Mouse (Mus musculus) kidney, adult 2 months (tissue): ENCODE data around the gene Rc3h2. TPM values are rescaled to one million over a fixed set of nuclear protein-coding genes. Genes with fewer than 3 reads are reported as not detected.

Source experiments
- DNase-seq: peaks from one replicate; pipeline ENCODE4 v3.0.0; 2021
- H3K27ac ChIP-seq: fragments of 200-500 bp; 2 replicates; pipeline ENCODE4 v1.5.1; 2012; ENCODE audit warnings: low read depth, low read length, control low read depth, inconsistent platforms; ENCODE audit not compliant: insufficient read depth
- H3K27me3 ChIP-seq: fragments of 200-500 bp; replicated peaks from 2 replicates; pipeline ENCODE4 v1.6.1; 2012; ENCODE audit warnings: mild to moderate bottlenecking, moderate library complexity, low read length, inconsistent platforms; ENCODE audit not compliant: control insufficient read depth, insufficient read depth
- H3K36me3 ChIP-seq: fragments of 200-500 bp; 2 replicates; pipeline ENCODE4 v1.6.1; 2012; ENCODE audit warnings: mild to moderate bottlenecking, moderate library complexity, low read length, inconsistent platforms; ENCODE audit not compliant: control insufficient read depth, insufficient read depth
- H3K4me1 ChIP-seq: fragments of 200-500 bp; 2 replicates; pipeline ENCODE4 v1.6.1; 2011; ENCODE audit warnings: low read length; ENCODE audit not compliant: control insufficient read depth, insufficient read depth
- H3K4me3 ChIP-seq: fragments of 200-500 bp; 2 replicates; pipeline ENCODE4 v1.5.1; 2011; ENCODE audit warnings: mild to moderate bottlenecking, low read depth, low read length, control low read depth; ENCODE audit not compliant: insufficient read depth
- CTCF ChIP-seq: fragments of 200-500 bp; conservative IDR thresholded peaks from 2 replicates; pipeline ENCODE4 v1.5.1; 2011; ENCODE audit warnings: low read depth, mild to moderate bottlenecking, control low read depth, low read length, moderate library complexity, mixed read lengths; ENCODE audit not compliant: insufficient read depth, insufficient read length
- POLR2A ChIP-seq: fragments of 200-500 bp; IDR thresholded peaks from one replicate; pipeline ENCODE4 v1.6.1; 2011; ENCODE audit warnings: low read depth, low read length, control low read depth
- WGBS: fragments of 180-500 bp; shearing (Covaris S2); methylation state at CpG from one replicate; pipeline ENCODE4 v1.1.7; 2018; 5-methylcytosine and 5-hydroxymethylcytosine counted together
- polyA plus RNA-seq: library from polyadenylated mRNA; depleted of rRNA; stranded (reverse); fragments of >200 nt; gene quantifications from 2 replicates; pipeline ENCODE4 v1.2.3, GENCODE M21; 2012

The Rc3h2 gene
- polyA plus RNA-seq, 1 experiment, result 7.0 TPM

GRCm38 (mm10) chr2:37376018-37376417, 46.7 kb downstream of the Rc3h2 start:
- WGBS, result 85% methylated on average over 1 of the region's 1 CpGs
- H3K36me3 ChIP-seq, result peaks cover 8% of the 10 kb centered on the region
- no peaks in the 10 kb centered on the region for H3K4me1 ChIP-seq
- TF ChIP-seq CTCF (no peak), POLR2A (no peak)
- H3K4me3 ChIP-seq, result no peak overlapping the region
- H3K27me3 ChIP-seq, result no peaks in the 10 kb centered on the region
- no peak for DNase-seq
- no peak overlapping the region for H3K27ac ChIP-seq

DNA sequence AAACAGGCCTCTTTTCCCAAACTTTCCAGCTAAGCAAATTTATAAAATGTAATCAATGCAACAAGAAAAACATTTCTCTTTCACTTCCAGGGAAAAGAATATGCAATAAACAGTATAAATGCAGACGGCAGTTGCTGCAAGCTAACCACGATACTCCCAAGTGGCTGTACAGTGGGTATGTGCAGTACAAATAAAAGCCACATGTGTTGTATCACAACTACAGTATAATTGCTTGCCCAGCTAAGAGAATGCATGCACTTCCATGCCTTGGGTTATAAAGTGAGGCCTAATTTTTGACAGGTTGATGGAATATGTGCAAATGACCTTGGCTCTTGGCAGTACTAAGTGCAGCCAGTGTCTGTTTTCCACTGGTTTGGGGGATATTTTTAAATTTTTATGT, 52.1 kb downstream of the Rc3h2 start:
- Histone ChIP-seq H3K36me3 (peaks cover 2% of the 10 kb centered on the region), H3K27me3 (no peaks in the 10 kb centered on the region), H3K4me1 (no peaks in the 10 kb centered on the region), H3K27ac (no peak overlapping the region), H3K4me3 (no peak overlapping the region)
- 83% methylated on average over 2 of the region's 2 CpGs for WGBS
- TF ChIP-seq POLR2A, result no peak
- TF ChIP-seq CTCF, result no peak
- DNase-seq, result no peak

DNA sequence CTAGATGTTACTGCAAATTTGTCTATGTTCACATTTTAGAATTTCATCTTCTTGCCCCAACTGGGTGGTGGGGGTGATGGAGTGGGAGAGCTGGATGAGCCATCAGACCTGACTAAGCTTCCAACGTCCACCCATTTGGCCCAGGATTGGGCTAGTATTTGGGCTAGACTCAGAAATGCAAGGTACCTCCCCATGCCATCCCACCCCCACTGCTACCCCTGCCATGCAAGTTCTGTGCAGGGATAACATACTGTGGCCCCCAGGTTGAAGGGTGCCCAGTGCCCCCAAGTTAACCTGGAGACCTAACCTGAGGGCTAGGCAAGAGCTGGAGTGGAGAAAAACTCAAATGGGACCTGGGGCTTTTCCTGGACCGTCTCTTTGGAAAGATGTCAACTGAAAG, 62.8 kb downstream of the Rc3h2 start:
- no peak for DNase-seq
- 91% methylated on average over 2 of the region's 2 CpGs for WGBS
- TF ChIP-seq POLR2A (no peak), CTCF (no peak)
- Histone ChIP-seq H3K4me3 (no peak overlapping the region), H3K36me3 (peaks cover 3% of the 10 kb centered on the region), H3K27ac (no peak overlapping the region), H3K4me1 (no peaks in the 10 kb centered on the region), H3K27me3 (no peaks in the 10 kb centered on the region)

- TF ChIP-seq CTCF (no peak), POLR2A (peak; percentile 58)
- peak; percentile 98 for DNase-seq
- Histone ChIP-seq H3K27me3 (no peaks in the 10 kb centered on the region), H3K27ac (peak within 1 kb of the TSS; percentile 98), H3K4me3 (peak within 1 kb of the TSS; percentile 91), H3K36me3 (peaks cover 6% of the 10 kb centered on the region), H3K4me1 (no peaks in the 10 kb centered on the region)
- WGBS, result under 1% methylated on average over 42 of the region's 42 CpGs
These were observed 63.8 kb downstream of the Rc3h2 start, which contains the start of gene Pdcl for GRCm38 (mm10) chr2:37358633-37359540. Pdcl (minus strand) TSS chr2:37359332.

- H3K4me1 ChIP-seq, result no peaks in the 10 kb centered on the region
- no peak for DNase-seq
- no peak overlapping the region for H3K27ac ChIP-seq
- no peaks in the 10 kb centered on the region for H3K27me3 ChIP-seq
- no peak for TF ChIP-seq POLR2A
- TF ChIP-seq CTCF, result no peak
- H3K36me3 ChIP-seq, result peaks cover 10% of the 10 kb centered on the region
- 100% methylated on average over 5 of the region's 5 CpGs for WGBS
- no peak overlapping the region for H3K4me3 ChIP-seq
These were observed 67.1 kb downstream of the Rc3h2 start for GRCm38 (mm10) chr2:37355571-37355970.

DNA sequence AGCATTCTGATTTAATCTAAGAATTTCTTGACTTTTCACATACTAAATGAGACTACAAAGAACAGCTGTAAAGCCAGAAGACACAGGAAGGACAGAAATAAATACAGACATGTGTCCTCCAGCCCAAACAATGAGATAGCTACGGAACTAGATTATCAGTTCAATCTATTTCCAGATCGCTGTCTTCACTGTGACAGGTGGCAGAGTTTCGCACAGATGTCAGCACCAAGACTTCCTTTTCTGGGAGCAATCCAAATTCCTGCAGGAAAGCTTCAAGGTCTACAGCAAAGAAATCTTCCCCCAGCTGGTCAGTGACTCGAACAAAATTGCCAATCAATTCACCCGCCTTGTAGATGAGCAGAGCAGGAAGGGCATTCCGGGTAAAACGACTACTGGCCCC, 71.0 kb downstream of the Rc3h2 start:
- no peak overlapping the region for H3K27ac ChIP-seq
- H3K27me3 ChIP-seq, result no peaks in the 10 kb centered on the region
- no peak overlapping the region for H3K4me3 ChIP-seq
- TF ChIP-seq POLR2A (no peak), CTCF (no peak)
- WGBS, result 76% methylated on average over 7 of the region's 7 CpGs
- H3K4me1 ChIP-seq, result no peaks in the 10 kb centered on the region
- H3K36me3 ChIP-seq, result peaks cover 10% of the 10 kb centered on the region
- peak; percentile 70 for DNase-seq

DNA sequence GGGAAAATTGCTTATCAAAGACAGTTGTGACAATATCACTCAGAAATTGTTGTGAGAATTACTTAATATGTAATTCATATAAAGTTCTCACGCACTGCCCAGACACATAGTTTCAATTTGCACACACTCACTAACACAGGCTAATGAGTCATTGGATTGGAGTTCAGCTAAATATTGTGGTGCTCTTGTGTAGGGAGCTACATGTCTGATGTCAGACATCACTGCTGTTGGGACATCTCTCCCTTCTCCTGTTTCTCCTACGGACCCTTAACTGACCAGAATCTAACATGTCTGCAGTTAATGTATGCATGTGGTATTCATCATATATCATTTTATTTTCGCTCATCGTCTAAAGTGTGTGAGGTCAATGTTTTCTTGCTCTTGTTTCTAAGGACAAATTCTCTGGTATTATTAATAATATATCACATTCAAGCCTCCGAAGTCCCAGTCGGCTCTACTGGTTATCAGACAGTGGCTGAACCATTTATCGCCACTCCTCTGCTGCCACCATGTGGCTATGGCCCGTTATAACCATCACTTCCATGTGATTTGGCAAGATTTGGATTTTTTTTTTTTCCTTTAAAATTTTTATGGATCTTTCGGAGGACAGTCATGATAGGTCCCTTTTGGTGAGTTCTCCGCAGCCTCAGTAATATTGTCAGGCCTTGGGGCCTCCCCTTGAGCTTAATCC, 84.1 kb downstream of the Rc3h2 start:
- Histone ChIP-seq H3K27me3 (no peaks in the 10 kb centered on the region), H3K4me1 (no peaks in the 10 kb centered on the region), H3K27ac (no peak overlapping the region), H3K36me3 (no peaks in the 10 kb centered on the region), H3K4me3 (no peak overlapping the region)
- 51% methylated on average over 10 of the region's 10 CpGs for WGBS
- peak; percentile 51 for DNase-seq
- peak; percentile 79 for TF ChIP-seq CTCF
- TF ChIP-seq POLR2A, result no peak
